Mouse (Mus musculus): Measurements from ENCODE around the gene Casp6.

Gene Casp6

GRCm38 (mm10) chr3:129923581-129923980 lies 22.4 kb downstream of the Casp6 start:
- no peak for DNase-seq (ENCODE audit: low read depth, low spot score)

- DNase-seq (ENCODE audit: low read depth, low spot score): no peak
These were observed 24.6 kb downstream of the Casp6 start for GRCm38 (mm10) chr3:129925861-129926260.

- DNase-seq (ENCODE audit: low read depth, low spot score): no peak
These were observed 29.1 kb downstream of the Casp6 start for GRCm38 (mm10) chr3:129930213-129930778.

DNA sequence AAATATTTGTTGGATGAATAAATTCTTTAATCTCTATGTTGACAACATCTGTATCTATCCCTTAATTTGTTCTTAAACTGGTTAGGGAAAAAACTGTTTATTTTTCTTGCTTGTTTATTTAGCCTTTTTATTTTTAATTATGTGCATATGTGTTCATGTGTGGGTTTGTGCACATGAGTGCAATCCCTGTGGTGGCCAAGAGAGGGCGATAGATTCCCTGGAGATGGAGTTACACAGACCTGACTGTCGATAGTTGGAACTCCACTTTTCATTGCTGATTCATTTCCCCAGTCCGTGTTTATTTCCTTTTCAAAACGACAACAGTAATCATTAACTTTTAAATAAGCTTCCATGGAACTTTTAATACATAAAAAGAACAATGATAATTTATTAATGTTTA lies 31.2 kb downstream of the Casp6 start:
- peak; percentile 32 for DNase-seq (ENCODE audit: low read depth, low spot score)

DNA sequence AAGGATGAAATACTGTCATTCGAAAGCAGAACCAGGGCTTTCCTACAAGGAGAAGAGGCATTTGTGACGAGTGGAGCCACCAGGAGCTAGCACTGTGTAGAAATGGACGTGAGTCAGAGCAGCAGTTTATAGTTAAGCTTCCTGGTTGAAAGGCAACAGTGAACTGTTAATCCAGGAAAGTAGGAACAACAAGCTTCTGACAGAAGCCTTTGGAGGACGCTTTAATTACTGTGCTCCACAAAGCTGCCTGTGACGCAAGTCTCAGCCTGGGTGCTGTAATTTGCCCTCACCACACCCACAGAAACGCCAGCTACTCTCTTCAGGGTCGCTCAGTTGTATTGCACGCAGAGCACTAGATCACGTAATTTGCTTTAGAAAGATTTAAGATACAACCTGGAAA lies 35.3 kb downstream of the Casp6 start:
- DNase-seq (ENCODE audit: low read depth, low spot score): no peak

- DNase-seq (ENCODE audit: low read depth, low spot score): no peak
These were observed 36.6 kb downstream of the Casp6 start for GRCm38 (mm10) chr3:129937848-129938247.

DNA sequence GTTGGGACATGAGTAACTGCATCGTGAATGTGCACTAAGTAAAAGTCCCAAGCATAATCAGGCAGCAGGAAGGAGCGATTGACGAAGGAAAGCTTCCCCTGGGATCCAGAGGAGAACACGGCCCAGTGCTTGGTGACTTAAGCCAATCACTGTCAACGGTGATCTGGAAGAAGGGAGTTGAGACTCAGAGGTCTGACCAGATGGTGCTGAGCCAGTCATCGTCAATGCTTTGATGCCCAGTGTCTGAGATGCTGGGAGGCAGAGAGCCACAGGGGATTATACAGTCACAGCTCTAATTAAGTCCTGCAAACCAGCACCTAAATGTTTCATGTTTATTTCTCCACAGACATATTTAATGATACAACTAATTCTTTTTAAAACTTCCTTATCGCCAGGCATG lies 37.8 kb downstream of the Casp6 start:
- no peak for DNase-seq (ENCODE audit: low read depth, low spot score)

- no peak for DNase-seq (ENCODE audit: low read depth, low spot score)
These were observed 39.6 kb downstream of the Casp6 start for GRCm38 (mm10) chr3:129940780-129941179.

DNA sequence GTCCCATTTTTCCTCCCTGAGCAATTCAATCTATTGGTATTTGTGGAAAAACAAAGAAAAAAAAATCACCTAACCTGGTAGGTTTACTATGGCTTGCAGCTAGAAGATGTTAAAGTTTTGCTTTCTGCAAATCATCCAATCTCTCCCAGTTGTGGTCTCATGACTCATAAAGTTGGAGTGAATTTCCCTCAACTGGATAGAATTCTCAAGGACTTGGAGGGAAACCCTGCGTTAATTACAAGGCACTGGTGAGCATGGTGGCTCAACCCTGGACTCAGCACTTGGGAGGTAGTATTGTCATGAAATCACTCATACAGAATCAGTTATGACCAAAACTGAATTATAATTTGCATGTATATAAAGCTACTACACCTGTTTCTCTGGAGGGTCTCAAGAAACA lies 40.1 kb downstream of the Casp6 start:
- no peak for DNase-seq (ENCODE audit: low read depth, low spot score)

DNA sequence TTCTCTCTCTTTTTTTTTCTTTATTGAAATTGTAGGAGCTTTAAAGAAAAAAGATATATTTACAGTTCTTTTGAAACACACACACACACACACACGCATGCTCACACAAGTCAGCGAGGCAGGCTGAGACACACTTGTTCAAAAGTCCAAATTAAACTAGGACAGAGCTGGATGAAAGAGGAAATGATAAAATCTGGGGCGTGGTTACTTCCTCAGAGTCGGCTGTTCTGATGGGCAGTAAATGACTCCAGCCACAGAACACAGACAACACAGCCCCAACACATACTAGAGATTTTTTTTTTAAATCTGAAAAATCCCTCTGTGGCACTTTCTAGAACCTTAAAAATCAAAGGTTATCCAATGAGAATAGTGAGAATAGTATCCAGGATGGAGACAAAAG lies 42.6 kb downstream of the Casp6 start:
- DNase-seq (ENCODE audit: low read depth, low spot score): no peak

DNA sequence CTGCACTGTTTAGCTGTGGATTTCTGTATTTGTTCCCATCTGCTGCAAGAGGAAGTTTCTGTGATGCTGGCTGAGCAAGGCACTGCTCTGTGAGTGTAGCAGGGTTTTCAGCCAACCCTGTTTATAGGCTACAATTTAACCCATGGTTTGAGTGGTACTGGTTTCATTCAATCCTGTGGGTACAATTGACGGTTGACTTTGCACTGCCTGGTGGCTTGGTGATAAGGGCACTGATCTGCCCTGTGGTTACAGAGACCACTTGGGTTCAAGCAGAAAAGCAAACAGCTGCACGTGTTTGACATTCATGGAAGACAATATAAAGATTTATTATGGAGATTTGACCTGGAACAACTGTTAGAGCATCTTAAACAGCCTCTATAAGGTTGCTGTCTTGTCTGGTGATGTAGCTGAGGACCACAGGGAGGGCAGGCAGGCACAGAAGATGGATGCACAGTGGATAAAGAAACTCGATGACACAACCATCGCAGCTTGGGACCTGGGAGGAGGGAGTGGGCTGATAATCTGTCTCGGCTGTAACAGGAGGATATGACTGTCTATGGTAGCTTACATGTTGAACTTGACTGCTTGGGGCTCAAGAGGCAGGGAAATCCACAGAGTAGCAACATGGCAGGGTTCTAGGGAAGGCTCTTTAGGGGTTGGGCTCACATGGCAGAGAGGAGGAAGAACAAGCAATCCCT lies 45.1 kb downstream of the Casp6 start:
- no peak for DNase-seq (ENCODE audit: low read depth, low spot score)

DNA sequence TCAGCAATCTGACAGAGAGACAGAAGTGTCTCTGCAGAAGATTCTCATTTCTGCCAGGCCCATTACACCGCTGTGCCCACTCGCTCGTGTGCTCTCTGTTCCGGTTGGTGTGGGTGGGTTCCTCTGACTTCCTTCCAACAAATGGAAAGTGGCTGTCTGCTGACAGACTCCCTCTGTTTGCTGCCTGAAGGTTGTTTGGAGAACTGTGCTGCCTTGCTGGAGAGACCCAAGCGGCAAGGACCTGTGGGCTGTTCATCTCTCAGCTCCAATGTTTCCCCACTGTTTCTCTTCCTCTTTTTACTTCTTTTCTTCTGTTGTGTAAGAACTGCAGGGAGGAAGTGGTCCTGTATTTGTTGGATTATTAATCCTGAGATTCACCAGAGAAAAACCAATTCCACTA lies 47.1 kb downstream of the Casp6 start:
- no peak for DNase-seq (ENCODE audit: low read depth, low spot score)

- no peak for DNase-seq (ENCODE audit: low read depth, low spot score)
These were observed 48.0 kb downstream of the Casp6 start for GRCm38 (mm10) chr3:129949158-129949773.

DNA sequence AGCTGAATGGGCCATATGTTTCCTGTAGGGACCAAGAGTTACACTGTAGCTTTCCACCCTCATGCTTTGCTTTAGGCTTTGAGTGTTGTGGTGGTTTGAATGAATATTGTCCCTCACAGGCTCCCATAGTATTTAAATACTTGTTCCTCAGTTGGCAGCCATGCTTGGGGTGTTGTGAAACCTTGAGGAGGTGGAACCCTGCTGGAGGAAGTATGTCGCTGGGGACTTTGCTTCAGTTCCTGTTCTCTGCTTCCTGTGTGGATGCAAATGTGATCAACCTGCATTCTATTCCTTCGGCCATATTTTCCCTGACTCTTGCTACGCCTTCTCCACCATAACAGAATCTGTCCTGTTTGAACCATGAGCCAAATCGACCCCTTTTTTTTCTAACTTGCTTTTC lies 52.1 kb downstream of the Casp6 start:
- no peak for DNase-seq (ENCODE audit: low read depth, low spot score)

- DNase-seq (ENCODE audit: low read depth, low spot score): no peak
These were observed 61.3 kb downstream of the Casp6 start for GRCm38 (mm10) chr3:129962533-129962932.
